Mouse (Mus musculus) CH12.LX (cell line): ENCODE data around the gene Irf2.

Experiments
- CHD1 ChIP-seq: IDR thresholded peaks from 2 replicates; pipeline ENCODE4 v1.6.1; 2012; ENCODE audit warnings: low read depth, low read length, improper control_type of control experiment, inconsistent platforms
- CTCF ChIP-seq, 2 experiments: IDR thresholded peaks in 1 of 2; conservative IDR thresholded peaks in 1 of 2; 2 replicates each; pipeline ENCODE4 v1.5.1; 2011 to 2012; ENCODE audit warnings: low read depth in 2 of 2, low read length in 2 of 2, improper control_type of control experiment in 1 of 2, inconsistent platforms in 1 of 2, mild to moderate bottlenecking in 1 of 2, moderate library complexity in 1 of 2
- EP300 ChIP-seq: IDR thresholded peaks from 2 replicates; pipeline ENCODE4 v1.6.1; 2011; ENCODE audit warnings: low read length, improper control_type of control experiment
- ETS1 ChIP-seq: conservative IDR thresholded peaks from 2 replicates; pipeline ENCODE4 v1.6.1; 2012; ENCODE audit warnings: low read depth, mild to moderate bottlenecking, inconsistent platforms, low read length, improper control_type of control experiment, moderate library complexity
- GABPA ChIP-seq: IDR thresholded peaks from 2 replicates; pipeline ENCODE4 v1.6.1; 2012; ENCODE audit warnings: low read depth, low read length, improper control_type of control experiment, inconsistent platforms; ENCODE audit not compliant: insufficient replicate concordance
- MAFK ChIP-seq: IDR thresholded peaks from 2 replicates; pipeline ENCODE4 v1.6.1; 2011; ENCODE audit warnings: low read length, improper control_type of control experiment; ENCODE audit not compliant: insufficient replicate concordance
- POLR2A ChIP-seq: IDR thresholded peaks from 2 replicates; pipeline ENCODE4 v1.6.1; 2011; ENCODE audit warnings: low read depth, mild to moderate bottlenecking, improper control_type of control experiment, low read length
- POLR2AphosphoS2 ChIP-seq: IDR thresholded peaks from 2 replicates; pipeline ENCODE4 v1.6.1; 2011; ENCODE audit warnings: low read depth, low read length, improper control_type of control experiment
- RCOR1 ChIP-seq: conservative IDR thresholded peaks from 2 replicates; pipeline ENCODE4 v1.6.1; 2012; ENCODE audit warnings: low read depth, mild to moderate bottlenecking, inconsistent platforms, low read length, improper control_type of control experiment
- SMC3 ChIP-seq: IDR thresholded peaks from 2 replicates; pipeline ENCODE4 v1.6.1; 2011; ENCODE audit warnings: low read depth, low read length, improper control_type of control experiment
- USF1 ChIP-seq: IDR thresholded peaks from 2 replicates; pipeline ENCODE4 v1.6.1; 2014; ENCODE audit warnings: low read depth, mild to moderate bottlenecking, inconsistent platforms, low read length, improper control_type of control experiment

- TF ChIP-seq MAFK (no peak), POLR2A (no peak), CTCF (conservative IDR thresholded peaks at IDR 0.05 in 1 of 2, IDR thresholded peaks at IDR 0.05 in 1 of 2; ENCODE audit: low read depth in 2 of 2, low read length in 2 of 2) (no peak), ETS1 (no peak), RCOR1 (no peak), GABPA (no peak), USF1 (no peak), POLR2AphosphoS2 (no peak), EP300 (no peak), SMC3 (no peak), CHD1 (no peak)
These were observed 71.6 kb downstream of the Irf2 start for GRCm38 (mm10) chr8:46811021-46811622.
